Mouse (Mus musculus): ENCODE measurements at regions not wholly inside any gene's neighbourhood (a gene's known extent, or its start where the extent isn't known, plus 50 kb on each side); places are given as distances from the start of the nearest gene placed in this dataset.

DNA sequence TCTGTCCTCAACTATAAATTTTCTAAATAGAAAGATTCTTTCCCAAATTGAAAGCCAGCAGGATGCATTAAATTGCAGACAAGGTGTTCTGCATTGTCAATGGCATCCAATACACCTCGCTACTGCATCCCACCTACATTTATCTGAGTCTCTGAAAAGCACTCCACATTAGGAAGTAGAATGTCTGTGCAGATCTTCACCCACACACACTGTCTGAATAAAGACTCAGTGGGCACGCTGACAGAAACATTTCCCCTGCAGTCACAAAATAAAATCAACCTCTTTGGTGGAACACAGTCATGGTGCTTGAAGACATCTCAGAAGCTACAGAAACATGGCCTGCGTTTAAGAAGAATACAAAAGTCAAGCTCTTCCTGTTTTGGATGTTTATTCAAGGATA lies 449.0 kb downstream of the Tmem135 start:
- no peak for ATAC-seq

DNA sequence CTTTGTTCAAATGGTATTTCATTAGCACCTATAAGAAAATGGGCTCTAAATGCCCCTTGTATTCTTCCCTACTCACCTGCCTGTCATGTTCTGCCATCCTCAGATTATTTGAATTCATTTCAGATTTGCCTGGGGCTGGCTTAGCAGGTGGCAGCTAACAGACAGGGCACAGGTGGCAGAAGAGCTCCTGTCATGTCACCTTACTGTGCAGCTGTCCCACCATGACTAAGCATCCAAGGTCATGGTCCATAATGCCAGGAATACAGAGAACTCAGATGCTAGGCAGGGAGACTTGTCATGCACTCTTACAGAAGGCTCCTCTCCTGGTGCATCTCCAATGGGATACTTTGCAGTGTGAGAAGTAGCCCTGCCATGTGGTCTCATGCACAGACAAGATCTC lies 458.7 kb downstream of the Tmem135 start:
- ATAC-seq, result no peak

DNA sequence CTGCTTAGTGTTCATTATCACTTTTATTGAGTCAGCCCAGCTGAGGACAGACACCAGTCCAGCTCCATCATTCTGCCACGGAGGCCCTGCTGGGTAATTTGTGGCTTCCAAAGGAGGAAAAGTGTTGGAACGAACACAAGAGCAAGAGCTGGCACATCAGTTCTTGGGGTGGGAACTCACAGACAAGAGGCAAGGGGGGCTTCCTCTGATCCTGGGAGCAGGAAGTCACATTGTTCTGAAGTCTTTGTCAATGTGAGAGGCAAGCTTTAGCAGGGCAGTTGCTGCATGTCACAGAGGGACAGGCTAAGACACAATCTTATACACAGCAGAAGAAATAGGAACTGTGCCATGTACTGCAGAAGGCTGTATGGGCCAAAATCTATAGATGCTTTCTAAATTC lies 459.1 kb downstream of the Tmem135 start:
- no peak for ATAC-seq

DNA sequence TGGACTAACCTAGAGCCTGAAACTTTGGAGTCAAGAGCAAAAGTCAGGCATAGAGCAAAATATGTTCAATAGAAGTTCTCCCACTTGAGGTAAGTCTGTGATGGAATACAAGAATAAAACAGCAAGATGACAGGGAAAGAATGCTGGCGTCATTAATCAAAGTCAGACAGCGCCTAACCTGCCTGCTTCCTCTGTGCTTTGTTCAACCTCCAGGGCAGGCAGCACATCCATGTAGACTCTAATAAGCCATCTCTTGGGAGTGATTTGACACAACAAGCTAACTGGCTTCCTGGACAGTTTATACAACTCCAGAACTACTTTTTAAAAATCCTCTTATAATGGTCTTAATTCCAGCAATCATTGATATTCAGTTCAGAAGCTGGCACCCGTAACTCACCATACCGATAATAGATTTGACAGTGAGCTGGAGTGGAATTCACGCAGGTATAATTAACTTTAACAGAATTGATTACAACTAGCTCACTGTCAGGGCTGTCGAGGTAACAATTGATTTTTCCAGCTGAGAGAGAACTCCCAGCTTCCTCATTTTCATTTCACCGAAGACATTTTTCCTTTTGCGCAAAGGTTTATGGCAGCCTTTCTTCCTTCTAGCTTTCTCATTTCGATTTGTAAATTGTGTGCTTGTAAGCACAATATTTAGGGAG lies 462.6 kb downstream of the Tmem135 start:
- ATAC-seq, result no peak

DNA sequence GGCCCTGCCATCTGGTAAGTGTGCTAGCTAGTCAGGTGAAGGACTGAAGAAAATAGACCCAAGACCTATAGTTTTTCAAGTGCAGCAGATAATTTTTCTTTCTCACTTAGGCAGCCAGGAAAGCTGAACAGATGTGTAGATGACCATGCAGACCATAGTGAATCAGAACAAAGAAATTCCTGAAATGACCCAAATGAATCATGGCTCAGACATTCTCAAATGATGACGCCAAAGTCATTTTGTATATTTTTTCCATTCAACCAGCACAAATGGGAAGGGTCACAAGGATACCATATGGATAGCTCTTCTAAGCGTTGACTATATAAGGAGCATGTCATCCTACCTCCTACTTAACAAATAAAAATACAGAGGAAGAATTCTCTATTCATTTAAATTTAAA lies 463.8 kb downstream of the Tmem135 start:
- no peak for ATAC-seq

DNA sequence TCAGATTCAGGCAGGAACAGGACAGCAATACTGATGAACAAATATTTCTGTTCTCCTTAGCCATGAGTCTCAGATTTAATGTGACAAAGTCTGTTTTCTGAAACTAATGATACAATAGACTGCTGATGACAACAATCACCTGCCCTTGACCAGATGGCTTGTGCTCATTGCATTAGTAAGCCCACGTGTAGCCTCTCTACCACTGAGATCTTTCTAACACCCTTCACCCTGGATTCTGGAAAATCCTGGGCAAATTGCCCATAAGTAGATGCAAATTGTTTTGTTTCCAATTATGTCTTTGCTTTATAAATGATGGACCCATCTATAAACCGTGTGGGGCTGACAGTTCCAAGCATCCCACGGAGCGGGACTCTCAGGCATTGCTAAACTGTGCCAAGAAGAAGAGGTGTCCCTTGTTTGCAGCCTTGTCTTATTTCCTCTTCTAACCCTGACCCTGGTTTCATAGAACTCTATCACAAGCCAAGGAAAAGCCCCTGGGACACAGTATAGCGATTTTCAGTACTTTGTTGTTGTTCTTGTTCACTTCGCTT lies 475.7 kb downstream of the Tmem135 start:
- ATAC-seq, result no peak
